Mouse (Mus musculus) erythroblast, embryonic 14.5 days (primary cell): Measurements from ENCODE around the gene Rbm4b. TPM values are rescaled to one million over a fixed set of nuclear protein-coding genes. Genes with fewer than 3 reads are reported as not detected.

ENCODE experiments used
- H3K27me3 ChIP-seq: 2 replicates; pipeline ENCODE4 v1.6.1; 2012; ENCODE audit warnings: inconsistent platforms; ENCODE audit not compliant: control insufficient read depth
- H3K36me3 ChIP-seq: 2 replicates; pipeline ENCODE4 v1.6.1; 2012; ENCODE audit warnings: mild to moderate bottlenecking, inconsistent platforms; ENCODE audit not compliant: control insufficient read depth
- H3K4me1 ChIP-seq: 2 replicates; pipeline ENCODE4 v1.6.1; 2012; ENCODE audit warnings: inconsistent platforms; ENCODE audit not compliant: control insufficient read depth
- H3K4me3 ChIP-seq: replicated peaks from 2 replicates; pipeline ENCODE3; 2012; ENCODE audit warnings: moderate library complexity, mild to moderate bottlenecking, inconsistent platforms
- H3K9me3 ChIP-seq: 2 replicates; pipeline ENCODE4 v1.6.1; 2012; ENCODE audit warnings: low read length, inconsistent platforms, mixed read lengths; ENCODE audit not compliant: control insufficient read depth
- GATA1 ChIP-seq: IDR thresholded peaks from 2 replicates; pipeline ENCODE4 v1.6.1; 2012; ENCODE audit warnings: low read length, inconsistent platforms, mixed read lengths
- TAL1 ChIP-seq: IDR thresholded peaks from 3 replicates; pipeline ENCODE4 v1.6.1; 2012; ENCODE audit warnings: low read length, inconsistent platforms, mixed read lengths
- polyA plus RNA-seq: library from polyadenylated mRNA; stranded (reverse); fragments of >175 nt; gene quantifications from 2 replicates; pipeline ENCODE4 v1.2.3, GENCODE M21; 2012

The Rbm4b gene
- polyA plus RNA-seq, 1 experiment = 0.47 TPM

GRCm38 (mm10) chr19:4741482-4741881 lies 14.8 kb upstream of the Rbm4b start:
- TF ChIP-seq TAL1 (no peak), GATA1 (no peak)
- Histone ChIP-seq H3K4me3 (no peak overlapping the region), H3K4me1 (no peaks in the 10 kb centered on the region), H3K27me3 (no peaks in the 10 kb centered on the region), H3K36me3 (no peaks in the 10 kb centered on the region), H3K9me3 (no peaks in the 10 kb centered on the region)

GRCm38 (mm10) chr19:4742229-4742628 lies 14.1 kb upstream of the Rbm4b start:
- H3K4me3 ChIP-seq = no peak overlapping the region
- no peaks in the 10 kb centered on the region for H3K9me3 ChIP-seq
- H3K36me3 ChIP-seq = no peaks in the 10 kb centered on the region
- no peaks in the 10 kb centered on the region for H3K4me1 ChIP-seq
- no peaks in the 10 kb centered on the region for H3K27me3 ChIP-seq
- no peak for TF ChIP-seq TAL1
- no peak for TF ChIP-seq GATA1

- H3K9me3 ChIP-seq = no peaks in the 10 kb centered on the region
- H3K4me1 ChIP-seq = no peaks in the 10 kb centered on the region
- no peak for TF ChIP-seq TAL1
- TF ChIP-seq GATA1 = no peak
- H3K36me3 ChIP-seq = no peaks in the 10 kb centered on the region
- H3K27me3 ChIP-seq = no peaks in the 10 kb centered on the region
- H3K4me3 ChIP-seq = no peak overlapping the region
Measured at GRCm38 (mm10) chr19:4743524-4743923, 12.8 kb upstream of the Rbm4b start.

- TF ChIP-seq GATA1 (no peak), TAL1 (no peak)
- H3K4me3 ChIP-seq = no peak overlapping the region
- no peaks in the 10 kb centered on the region for H3K36me3 ChIP-seq
Measured at GRCm38 (mm10) chr19:4744026-4744425, 12.3 kb upstream of the Rbm4b start.

GRCm38 (mm10) chr19:4745057-4745456 lies 11.2 kb upstream of the Rbm4b start:
- Histone ChIP-seq H3K4me3 (no peak overlapping the region), H3K4me1 (no peaks in the 10 kb centered on the region), H3K27me3 (no peaks in the 10 kb centered on the region), H3K36me3 (no peaks in the 10 kb centered on the region), H3K9me3 (no peaks in the 10 kb centered on the region)
- TF ChIP-seq TAL1 (no peak), GATA1 (no peak)

More at GRCm38 (mm10) chr19:4744026-4744425, 12.3 kb upstream of the Rbm4b start:
- Histone ChIP-seq H3K4me1 (no peaks in the 10 kb centered on the region), H3K27me3 (no peaks in the 10 kb centered on the region), H3K9me3 (no peaks in the 10 kb centered on the region)

GRCm38 (mm10) chr19:4745681-4746080 lies 10.6 kb upstream of the Rbm4b start:
- no peaks in the 10 kb centered on the region for H3K36me3 ChIP-seq
- no peak overlapping the region for H3K4me3 ChIP-seq
- no peaks in the 10 kb centered on the region for H3K9me3 ChIP-seq
- no peaks in the 10 kb centered on the region for H3K4me1 ChIP-seq
- H3K27me3 ChIP-seq = no peaks in the 10 kb centered on the region
- no peak for TF ChIP-seq GATA1
- TF ChIP-seq TAL1 = no peak

- H3K9me3 ChIP-seq = no peaks in the 10 kb centered on the region
- no peaks in the 10 kb centered on the region for H3K36me3 ChIP-seq
- no peaks in the 10 kb centered on the region for H3K27me3 ChIP-seq
- no peak overlapping the region for H3K4me3 ChIP-seq
- TF ChIP-seq GATA1 (no peak), TAL1 (no peak; the same call in 2 of the 3 replicates)
- no peaks in the 10 kb centered on the region for H3K4me1 ChIP-seq
Measured at GRCm38 (mm10) chr19:4746611-4747010, 9.7 kb upstream of the Rbm4b start.

GRCm38 (mm10) chr19:4747631-4748312 lies 8.5 kb upstream of the Rbm4b start:
- Histone ChIP-seq H3K4me3 (no peak overlapping the region), H3K27me3 (no peaks in the 10 kb centered on the region), H3K9me3 (no peaks in the 10 kb centered on the region), H3K36me3 (no peaks in the 10 kb centered on the region), H3K4me1 (no peaks in the 10 kb centered on the region)
- no peak for TF ChIP-seq TAL1
- TF ChIP-seq GATA1 = no peak

- Histone ChIP-seq H3K4me3 (no peak overlapping the region), H3K4me1 (no peaks in the 10 kb centered on the region)
Measured at GRCm38 (mm10) chr19:4748493-4748892, 7.8 kb upstream of the Rbm4b start.

GRCm38 (mm10) chr19:4749975-4750374 lies 6.3 kb upstream of the Rbm4b start:
- no peaks in the 10 kb centered on the region for H3K27me3 ChIP-seq
- H3K4me1 ChIP-seq = no peaks in the 10 kb centered on the region
- no peaks in the 10 kb centered on the region for H3K36me3 ChIP-seq
- no peak overlapping the region for H3K4me3 ChIP-seq
- TF ChIP-seq TAL1 = no peak
- TF ChIP-seq GATA1 = no peak
- no peaks in the 10 kb centered on the region for H3K9me3 ChIP-seq

More at GRCm38 (mm10) chr19:4748493-4748892, 7.8 kb upstream of the Rbm4b start:
- TF ChIP-seq GATA1 (no peak), TAL1 (no peak)
- Histone ChIP-seq H3K36me3 (no peaks in the 10 kb centered on the region), H3K27me3 (no peaks in the 10 kb centered on the region), H3K9me3 (no peaks in the 10 kb centered on the region)
